Mouse (Mus musculus) liver, embryonic 16.5 days (tissue): Measurements from ENCODE around the gene Morn2. TPM values are rescaled to one million over a fixed set of nuclear protein-coding genes. Genes with fewer than 3 reads are reported as not detected.
"Not testable (repeated sequence)": the region's sequence is repeated elsewhere in the genome, so short reads cannot be mapped to it uniquely, and the experiment has no call there.

ENCODE experiments used
- ATAC-seq: fragments of 200-750 bp; cut with Nextera tagmentation; 2 replicates; pipeline ENCODE4 v1.8.0; 2017; ENCODE audit warnings: low read depth, mild to moderate bottlenecking, moderate number of reproducible peaks, moderate library complexity
- H3K27ac ChIP-seq: fragments of 300-500 bp; sonication (generic); 2 replicates; pipeline ENCODE4 v1.5.1; 2014; ENCODE audit warnings: mild to moderate bottlenecking, low read length
- H3K27me3 ChIP-seq: fragments of 300-500 bp; sonication (generic); 2 replicates; pipeline ENCODE4 v1.6.1; 2014; ENCODE audit warnings: low read depth, low read length, mixed read lengths; ENCODE audit not compliant: control insufficient read depth, insufficient read depth
- H3K36me3 ChIP-seq: fragments of 300-500 bp; sonication (generic); 2 replicates; pipeline ENCODE4 v1.6.1; 2014; ENCODE audit warnings: mild to moderate bottlenecking; ENCODE audit not compliant: control insufficient read depth, insufficient read depth
- H3K4me1 ChIP-seq: fragments of 300-500 bp; sonication (generic); 2 replicates; pipeline ENCODE4 v1.6.1; 2014; ENCODE audit warnings: low read depth, low read length, mixed read lengths; ENCODE audit not compliant: control insufficient read depth
- H3K4me2 ChIP-seq: fragments of 300-500 bp; sonication (generic); 2 replicates; pipeline ENCODE4 v1.6.1; 2014; ENCODE audit warnings: low read depth, low read length, mixed read lengths
- H3K4me3 ChIP-seq: fragments of 300-500 bp; sonication (generic); 2 replicates; pipeline ENCODE4 v1.5.1; 2014; ENCODE audit warnings: low read depth, mild to moderate bottlenecking, low read length
- H3K9ac ChIP-seq: fragments of 300-500 bp; sonication (generic); 2 replicates; pipeline ENCODE4 v1.6.1; 2014; ENCODE audit warnings: low read depth, low read length
- H3K9me3 ChIP-seq: fragments of 300-500 bp; sonication (generic); replicated peaks from 2 replicates; pipeline ENCODE4 v1.6.1; 2016; ENCODE audit warnings: low read length; ENCODE audit not compliant: control insufficient read depth
- WGBS: fragments of 180-500 bp; shearing (Covaris S2); extraction: QIAGEN DNeasy Blood & Tissue Kit; methylation state at CpG from one replicate; pipeline ENCODE4 v1.1.7; 2014; ENCODE audit not compliant: insufficient replicate concordance; 5-methylcytosine and 5-hydroxymethylcytosine counted together
- polyA plus RNA-seq: library from polyadenylated mRNA; unstranded; fragments of >200 nt; fragmentation: Nextera tagmentation; extraction: Ambion mirVana; gene quantifications from 2 replicates; pipeline ENCODE4 v1.2.1, GENCODE M21; 2015

The Morn2 gene
- polyA plus RNA-seq = 6.4 and 7.9 TPM in 2 replicates

DNA sequence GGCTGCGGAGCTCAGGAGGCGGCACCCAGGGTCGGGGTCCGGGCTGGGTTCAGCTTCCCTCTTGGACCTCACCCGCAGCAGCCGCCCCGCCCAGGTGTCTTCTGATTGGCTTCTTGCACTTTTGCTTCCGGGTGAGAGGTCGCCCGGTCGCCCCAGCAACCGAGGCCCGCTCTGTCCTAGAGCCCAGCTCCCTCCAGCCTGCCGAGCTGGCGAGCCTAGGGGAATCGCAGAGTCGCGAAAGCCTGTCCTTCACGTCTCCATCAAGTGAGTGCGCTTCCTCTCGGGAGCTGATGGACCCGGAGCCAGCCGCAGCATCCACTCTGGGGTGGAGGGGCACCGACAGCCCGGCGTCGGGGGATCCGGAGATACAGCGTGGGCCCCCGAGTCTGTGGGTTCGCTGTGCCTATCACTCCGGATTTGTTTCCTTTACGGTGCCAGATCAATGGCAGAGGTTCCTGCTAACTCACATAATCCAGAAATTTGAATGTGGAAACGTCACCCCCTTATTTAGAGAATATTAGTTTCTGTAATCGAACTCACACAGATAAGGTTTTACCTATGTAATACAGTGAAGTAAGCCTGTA is at the start of gene Morn2, which contains the start of gene Dhx57:
Gene Morn2 (plus strand): TSS at position 130 of the 584 bp plus-strand sequence.
Gene Dhx57 (minus strand): TSS at position 403 of the 584 bp plus-strand sequence.
- peak; percentile 100 for ATAC-seq
- WGBS = 1% methylated on average over 35 of the region's 35 CpGs

DNA sequence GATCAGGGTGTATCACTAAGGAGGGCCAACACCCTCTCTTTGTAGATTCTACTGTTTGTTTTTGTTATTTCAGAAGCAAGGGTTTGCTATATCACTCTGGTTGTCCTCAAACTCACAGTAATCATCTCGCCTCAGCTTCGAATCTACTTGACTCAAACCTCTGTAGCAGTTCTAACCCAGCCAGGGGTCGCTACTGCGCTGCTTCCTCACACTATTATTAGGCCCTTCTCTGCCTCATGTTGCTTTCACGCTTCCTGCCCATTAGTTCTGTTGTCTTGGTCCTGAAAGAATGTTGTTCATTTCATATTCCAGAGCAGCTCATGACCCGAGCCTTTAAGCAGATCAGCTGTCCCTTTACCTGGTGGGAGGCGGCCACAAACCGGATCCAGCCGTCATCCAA is 48.4 kb upstream of the Morn2 start:
- no peak for ATAC-seq
- H3K27me3 ChIP-seq = no peaks in the 10 kb centered on the region
- H3K4me2 ChIP-seq = no peak overlapping the region

More for the DNA sequence above, at the start of gene Morn2, which contains the start of gene Dhx57:
- Histone ChIP-seq H3K4me2 (peak within 1 kb of the TSS; percentile 94), H3K4me3 (peak within 1 kb of the TSS; percentile 80), H3K27ac (peak within 1 kb of the TSS; percentile 71), H3K4me1 (peaks cover 17% of the 10 kb centered on the region), H3K9me3 (no peaks in the 10 kb centered on the region), H3K27me3 (no peaks in the 10 kb centered on the region), H3K36me3 (no peaks in the 10 kb centered on the region), H3K9ac (peak within 1 kb of the TSS; percentile 78)

DNA sequence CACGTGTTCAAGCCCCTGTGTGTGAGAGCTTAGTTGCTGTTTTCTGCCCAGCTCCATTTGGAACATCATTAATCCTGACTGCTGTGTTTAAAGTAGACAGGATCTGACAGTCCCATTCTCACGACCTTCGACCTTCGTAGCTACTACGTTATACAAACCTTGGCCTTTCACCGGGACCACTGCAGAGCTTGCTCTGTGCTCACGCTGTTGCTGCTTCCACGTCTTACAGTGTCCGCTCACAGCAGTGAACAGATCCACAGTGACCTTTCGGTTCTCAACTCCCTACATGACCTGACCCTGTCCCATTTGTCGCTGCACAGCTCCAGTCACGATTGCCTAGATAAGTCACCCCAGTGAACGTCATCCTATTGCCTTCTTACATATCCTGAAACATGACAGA is 46.9 kb upstream of the Morn2 start:
- peak; percentile 90 for ATAC-seq
- no peak overlapping the region for H3K4me2 ChIP-seq
- no peaks in the 10 kb centered on the region for H3K9me3 ChIP-seq
- no peak overlapping the region for H3K9ac ChIP-seq
- no peaks in the 10 kb centered on the region for H3K27me3 ChIP-seq
- H3K4me1 ChIP-seq = peaks cover 3% of the 10 kb centered on the region; the same call in 1 of the 2 replicates
- H3K27ac ChIP-seq = peak overlapping the region; percentile 55
- no peak overlapping the region for H3K4me3 ChIP-seq
- WGBS = 62% methylated on average over 13 of the region's 13 CpGs
- H3K36me3 ChIP-seq = peaks cover 16% of the 10 kb centered on the region

More for the DNA sequence above, 48.4 kb upstream of the Morn2 start:
- no peak overlapping the region for H3K4me3 ChIP-seq
- H3K4me1 ChIP-seq = peaks cover 3% of the 10 kb centered on the region; the same call in 1 of the 2 replicates
- peaks cover 16% of the 10 kb centered on the region for H3K36me3 ChIP-seq
- no peak overlapping the region for H3K9ac ChIP-seq
- H3K9me3 ChIP-seq = no peaks in the 10 kb centered on the region
- H3K27ac ChIP-seq = no peak overlapping the region
- WGBS = 78% methylated on average over 9 of the region's 9 CpGs

DNA sequence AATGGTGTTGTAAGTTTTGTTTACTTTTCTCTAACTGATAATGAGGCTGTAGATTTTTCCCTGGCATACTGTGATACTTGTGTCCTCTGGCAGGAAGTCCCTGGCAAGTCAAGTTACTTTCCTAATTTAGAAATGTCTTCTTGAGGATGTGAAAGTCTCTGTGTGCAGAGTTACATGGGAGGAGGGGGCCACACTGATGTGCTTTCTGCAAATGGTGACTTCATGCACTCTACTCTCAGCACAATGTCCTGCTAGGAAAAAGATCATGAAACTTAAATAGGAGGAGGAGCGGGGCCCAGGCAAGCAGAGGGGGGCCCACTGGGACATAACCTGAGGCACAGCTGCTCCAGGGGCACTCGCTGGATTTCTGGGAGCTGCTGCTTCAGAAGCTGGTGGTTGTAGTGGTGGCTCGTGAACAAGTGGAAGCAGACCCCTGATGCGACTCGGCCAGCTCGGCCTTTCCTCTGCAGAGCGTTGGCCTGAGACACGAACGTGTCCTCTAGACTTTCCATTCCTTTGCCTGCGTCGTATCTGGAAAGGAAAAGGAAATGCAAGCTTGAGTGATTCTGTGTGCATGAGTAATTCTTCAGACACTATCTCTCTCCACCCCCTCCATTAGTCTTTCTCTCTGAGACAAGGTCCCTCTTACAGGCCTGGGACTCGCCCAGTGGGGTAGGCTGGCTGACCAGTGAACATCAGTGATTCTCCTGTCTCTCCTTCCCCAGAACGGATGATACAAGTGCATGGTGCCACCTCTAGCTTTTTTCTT is 37.1 kb upstream of the Morn2 start:
- no peaks in the 10 kb centered on the region for H3K27me3 ChIP-seq
- no peak overlapping the region for H3K4me3 ChIP-seq
- H3K36me3 ChIP-seq = peaks cover 29% of the 10 kb centered on the region
- no peak overlapping the region for H3K4me2 ChIP-seq
- H3K27ac ChIP-seq = peak overlapping the region; percentile 62
- H3K4me1 ChIP-seq = no peaks in the 10 kb centered on the region
- no peak overlapping the region for H3K9ac ChIP-seq
- 74% methylated on average over 13 of the region's 13 CpGs for WGBS
- ATAC-seq = peak; percentile 56; the same call in 1 of the 2 replicates
- H3K9me3 ChIP-seq = no peaks in the 10 kb centered on the region; the same call in 1 of the 2 replicates

DNA sequence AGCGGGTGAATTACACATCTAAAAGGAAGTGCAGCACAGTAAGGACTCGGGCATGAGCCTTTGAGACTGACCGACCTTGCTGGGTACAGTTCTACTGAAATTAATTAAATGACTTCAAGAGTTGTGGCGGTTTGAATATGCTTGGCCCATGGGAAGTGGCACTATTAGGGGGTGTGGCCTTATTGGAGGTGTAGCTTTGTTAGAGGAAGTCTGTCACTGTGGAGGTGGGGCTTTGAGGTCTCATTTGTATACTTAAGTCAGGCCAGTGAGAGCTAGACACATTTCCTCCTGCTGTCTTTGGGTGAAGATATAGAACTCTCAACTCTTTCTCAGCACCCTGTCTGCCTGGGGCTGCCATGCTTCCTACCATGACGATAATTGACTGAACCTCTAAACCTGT is 35.6 kb upstream of the Morn2 start:
- Histone ChIP-seq H3K4me3 (no peak overlapping the region), H3K4me1 (no peaks in the 10 kb centered on the region), H3K9me3 (no peaks in the 10 kb centered on the region; the same call in 1 of the 2 replicates), H3K27ac (no peak overlapping the region), H3K9ac (no peak overlapping the region), H3K27me3 (no peaks in the 10 kb centered on the region), H3K4me2 (no peak overlapping the region), H3K36me3 (peaks cover 32% of the 10 kb centered on the region)
- 82% methylated on average over 5 of the region's 5 CpGs for WGBS
- ATAC-seq = no peak

DNA sequence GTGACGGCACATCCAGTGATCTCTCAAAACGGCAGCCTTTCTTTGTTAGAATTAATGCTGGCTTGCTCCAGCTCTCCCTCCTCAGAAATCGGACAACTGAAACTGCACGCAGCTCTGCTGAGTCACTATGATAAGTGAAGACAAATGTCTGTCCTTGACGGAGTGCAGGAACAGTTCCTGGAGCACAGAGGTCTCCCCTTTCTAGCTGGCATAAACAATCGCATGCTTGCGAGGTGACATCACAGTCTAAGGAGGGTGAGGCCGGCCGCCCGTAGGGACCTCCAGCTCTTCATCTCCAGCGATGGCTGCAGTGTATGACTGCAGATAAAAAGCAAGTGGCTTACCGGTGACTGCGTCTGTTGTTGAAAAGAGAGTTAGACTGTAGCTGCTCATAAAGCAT is 34.8 kb upstream of the Morn2 start:
- Histone ChIP-seq H3K9ac (no peak overlapping the region), H3K36me3 (peaks cover 29% of the 10 kb centered on the region), H3K9me3 (no peaks in the 10 kb centered on the region; the same call in 1 of the 2 replicates), H3K27ac (no peak overlapping the region), H3K4me1 (no peaks in the 10 kb centered on the region), H3K4me3 (no peak overlapping the region), H3K4me2 (no peak overlapping the region), H3K27me3 (no peaks in the 10 kb centered on the region)
- WGBS = 54% methylated on average over 13 of the region's 13 CpGs
- ATAC-seq = peak; percentile 48; the same call in 1 of the 2 replicates

DNA sequence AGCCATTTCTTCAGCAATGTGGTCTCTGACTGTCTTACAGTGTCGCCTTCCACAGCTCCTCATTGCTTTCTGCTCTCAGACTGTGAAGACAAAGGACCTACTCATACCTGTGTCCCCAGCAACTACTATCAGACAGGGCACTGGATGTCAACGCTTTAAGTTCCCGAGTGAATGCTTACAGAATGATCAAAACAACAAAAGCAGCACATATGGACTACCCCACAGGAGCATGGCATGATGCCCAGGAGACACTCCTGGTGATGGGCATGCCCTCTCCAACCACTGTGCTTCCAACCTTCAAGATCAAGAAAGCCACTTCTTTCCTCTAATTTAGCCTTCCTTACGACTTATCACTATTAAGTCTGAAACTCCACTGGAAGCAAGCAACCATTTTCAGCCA is 22.9 kb upstream of the Morn2 start:
- H3K36me3 ChIP-seq = peaks cover 6% of the 10 kb centered on the region; the same call in 1 of the 2 replicates

DNA sequence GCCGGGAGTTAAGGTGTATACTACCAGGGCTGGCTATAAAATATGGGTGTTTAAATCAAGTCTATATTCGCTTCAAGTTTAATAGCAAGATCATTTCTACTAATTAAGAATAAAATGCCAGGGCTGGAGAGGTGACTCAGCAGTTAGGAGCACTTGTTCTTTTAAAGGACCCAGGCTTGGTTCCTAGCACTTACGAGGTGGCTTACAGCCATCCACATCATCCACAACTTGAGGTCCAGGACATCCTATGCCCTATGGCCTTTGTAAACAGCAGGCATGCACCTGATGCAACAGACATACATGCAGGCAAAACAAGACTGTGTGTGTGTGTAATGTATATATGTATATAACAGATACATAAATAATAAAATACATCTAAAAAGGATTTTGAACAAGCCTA is 21.9 kb upstream of the Morn2 start:
- WGBS = 83% methylated on average over 3 of the region's 3 CpGs
- no peaks in the 10 kb centered on the region for H3K4me1 ChIP-seq
- H3K9ac ChIP-seq = no peak overlapping the region
- H3K36me3 ChIP-seq = peaks cover 6% of the 10 kb centered on the region; the same call in 1 of the 2 replicates
- H3K9me3 ChIP-seq = no peaks in the 10 kb centered on the region
- no peak overlapping the region for H3K4me3 ChIP-seq
- H3K27me3 ChIP-seq = no peaks in the 10 kb centered on the region
- no peak overlapping the region for H3K4me2 ChIP-seq
- ATAC-seq = no peak
- H3K27ac ChIP-seq = no peak overlapping the region

More for the DNA sequence above, 22.9 kb upstream of the Morn2 start:
- WGBS = 76% methylated on average over 4 of the region's 4 CpGs
- no peaks in the 10 kb centered on the region for H3K27me3 ChIP-seq
- ATAC-seq = no peak
- no peak overlapping the region for H3K4me2 ChIP-seq
- H3K9me3 ChIP-seq = no peaks in the 10 kb centered on the region
- no peak overlapping the region for H3K9ac ChIP-seq
- H3K27ac ChIP-seq = no peak overlapping the region
- no peaks in the 10 kb centered on the region for H3K4me1 ChIP-seq
- no peak overlapping the region for H3K4me3 ChIP-seq

DNA sequence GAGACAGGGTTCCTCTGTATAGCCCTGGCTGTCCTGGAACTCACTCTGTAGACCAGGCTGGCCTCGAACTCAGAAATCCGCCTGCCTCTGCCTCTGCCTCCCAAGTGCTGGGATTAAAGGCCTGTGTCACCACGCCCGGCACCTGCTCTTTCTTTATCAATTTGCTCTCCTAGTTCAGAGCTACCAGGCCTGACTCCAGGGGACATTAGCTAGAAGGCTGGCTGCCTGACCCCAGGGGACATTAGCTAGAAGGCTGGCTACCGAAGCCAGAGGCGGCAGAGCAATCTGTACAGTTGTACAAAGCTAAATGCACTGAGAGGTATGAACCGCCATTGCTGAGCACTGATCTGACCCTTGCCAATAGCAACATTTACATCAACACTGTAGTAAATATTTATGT is 19.4 kb upstream of the Morn2 start:
- not testable (repeated sequence) for H3K27ac ChIP-seq, H3K9me3 ChIP-seq, H3K9ac ChIP-seq, H3K4me3 ChIP-seq, H3K4me2 ChIP-seq, H3K36me3 ChIP-seq, H3K27me3 ChIP-seq, H3K4me1 ChIP-seq, ATAC-seq
- WGBS = 84% methylated on average over 7 of the region's 7 CpGs
